Mouse (Mus musculus) WW6 (cell line): Measurements from ENCODE around the gene Zfp672.
A peak's percentile ranks its signal among the peaks of the same experiment; 100 is the strongest.
"Not testable (repeated sequence)": the region's sequence is repeated elsewhere in the genome, so short reads cannot be mapped to it uniquely, and the experiment has no call there.

ENCODE experiments used
- DNase-seq: peaks from one replicate; pipeline ENCODE4 v3.0.0-alpha.2; 2013; ENCODE audit warnings: low read depth, low spot score

Zfp672 gene

DNA sequence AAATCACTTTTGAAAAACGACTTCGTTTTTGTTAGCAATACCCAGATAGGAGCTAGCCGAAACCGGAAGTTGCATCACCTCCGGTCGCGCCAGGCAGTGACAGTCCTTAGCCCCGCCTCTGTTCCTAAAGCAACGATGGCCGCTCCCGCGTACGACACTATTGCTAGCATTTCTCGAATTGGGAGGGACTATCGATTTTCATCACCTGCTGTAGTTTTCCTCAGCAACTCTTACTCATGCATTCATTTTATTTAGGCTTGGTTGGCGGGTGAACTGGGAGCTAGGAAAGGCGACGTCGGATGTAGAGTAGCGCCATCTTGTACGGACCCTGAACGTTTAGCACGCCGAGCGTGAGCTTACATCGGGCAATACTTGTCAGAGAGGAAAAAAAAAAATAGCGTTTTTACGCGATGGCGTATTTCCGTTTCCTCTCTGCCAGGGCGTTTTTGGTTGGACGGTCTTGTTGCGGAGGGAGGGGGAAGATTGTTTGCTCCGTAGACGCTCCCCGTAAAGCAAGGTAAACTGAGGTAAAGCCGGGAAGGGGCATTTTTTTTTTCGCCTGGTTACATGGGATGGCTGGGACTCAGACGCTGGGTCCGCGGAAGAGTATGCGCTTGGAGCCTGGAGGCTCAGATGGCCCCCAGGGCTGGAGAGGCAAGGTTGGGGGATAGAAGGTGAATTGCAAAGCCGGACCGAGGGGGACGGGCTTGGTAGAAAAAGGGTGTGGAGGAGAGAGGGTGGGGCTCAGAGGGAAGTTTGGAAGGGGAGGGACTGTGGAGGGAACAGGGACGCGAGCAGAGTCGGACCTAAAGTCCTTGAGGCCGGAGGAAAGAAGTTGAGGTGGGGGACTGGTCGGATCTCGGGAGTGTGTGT lies at the start of gene Zfp672, which contains the start of gene Sh3bp5l:
Gene Zfp672 (minus strand): TSS at position 64 of the 873 bp plus-strand sequence.
Gene Sh3bp5l (plus strand): TSS at position 449 of the 873 bp plus-strand sequence.
- peak; percentile 91 for DNase-seq

DNA sequence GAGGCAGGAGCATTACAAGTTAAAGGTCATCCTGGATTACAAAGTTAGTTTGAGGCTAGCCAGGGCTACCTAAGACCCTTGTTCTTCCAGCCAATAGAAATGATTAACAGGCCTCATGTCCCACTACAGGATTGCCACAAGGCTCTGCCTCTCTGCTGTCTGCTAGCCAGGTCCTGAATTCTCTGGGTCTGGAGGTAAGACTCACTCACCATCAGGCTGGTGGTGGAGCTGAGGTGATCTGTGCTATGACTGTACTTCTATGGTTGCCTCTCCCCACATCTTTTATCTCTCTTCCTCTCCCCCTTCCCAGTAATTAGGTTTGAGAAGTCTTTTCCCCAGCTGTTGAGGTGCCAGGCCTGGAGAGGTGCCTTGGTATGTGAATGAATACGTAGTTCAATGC lies 49.4 kb upstream of the Zfp672 start:
- no peak for DNase-seq

DNA sequence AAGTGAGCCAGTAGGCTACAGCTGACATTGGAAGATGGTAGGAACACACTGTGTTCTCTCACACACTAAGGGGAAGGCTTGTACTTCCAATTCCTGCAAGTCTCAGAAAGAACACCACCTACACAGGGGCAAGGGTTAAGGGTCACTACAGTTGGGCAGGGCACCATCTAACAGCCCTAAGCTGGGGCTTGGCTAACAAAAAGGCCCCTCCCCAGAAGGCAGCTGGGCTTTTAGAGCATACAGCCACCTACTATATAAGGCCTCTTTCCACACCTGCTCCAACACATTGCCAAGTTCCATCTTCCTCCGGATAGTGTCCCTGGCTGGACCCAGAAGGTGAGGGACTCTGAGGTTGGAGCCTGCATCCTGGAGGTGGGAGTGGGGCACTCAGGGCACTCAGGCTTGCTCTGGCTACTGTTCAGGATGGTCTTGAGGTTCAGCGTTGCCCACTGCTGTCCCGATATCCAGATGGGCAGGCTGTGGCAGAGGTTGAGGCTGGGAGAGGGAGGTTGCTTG lies 48.7 kb upstream of the Zfp672 start, which contains the start of gene Lypd8:
Gene Lypd8 (plus strand): TSS at position 281 of the 516 bp plus-strand sequence.
- DNase-seq = no peak

DNA sequence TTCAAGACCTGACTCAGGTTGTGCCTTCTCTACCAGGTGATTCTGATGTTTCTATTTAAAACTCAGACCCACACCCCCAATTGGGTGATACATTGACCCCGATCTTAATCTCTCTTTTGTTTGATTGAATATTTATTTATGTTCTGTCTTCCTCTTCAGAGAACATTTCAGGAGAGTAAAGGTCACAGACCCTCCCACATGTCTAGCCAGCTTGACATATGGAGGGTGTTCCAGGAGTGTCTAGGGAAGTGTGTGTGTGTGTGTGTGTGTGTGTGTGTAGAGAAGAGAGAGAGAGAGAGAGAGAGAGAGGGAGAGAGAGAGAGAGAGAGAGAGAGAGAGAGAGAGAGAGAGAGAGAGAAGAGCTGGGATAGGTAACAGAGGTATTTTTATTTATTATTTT lies 47.5 kb upstream of the Zfp672 start:
- no peak for DNase-seq

DNA sequence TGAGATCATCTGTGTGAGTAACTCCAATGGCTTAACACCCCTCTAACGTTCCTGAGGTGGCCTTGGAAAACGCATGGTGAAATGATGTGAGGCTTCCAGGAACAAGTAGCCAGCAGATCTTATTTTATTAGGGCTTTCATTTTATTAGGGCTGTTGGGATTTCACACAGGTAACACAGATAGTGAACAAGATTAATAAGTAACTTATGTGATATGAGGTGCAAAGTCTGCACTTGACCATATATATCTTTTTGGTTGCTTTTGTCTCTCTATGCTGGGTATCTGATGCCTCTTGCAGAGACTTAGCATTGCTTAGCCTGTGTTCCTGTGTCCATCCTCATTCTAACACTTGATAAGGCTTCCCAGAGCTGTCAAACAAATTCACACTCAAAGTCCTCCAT lies 47.1 kb upstream of the Zfp672 start:
- no peak for DNase-seq

DNA sequence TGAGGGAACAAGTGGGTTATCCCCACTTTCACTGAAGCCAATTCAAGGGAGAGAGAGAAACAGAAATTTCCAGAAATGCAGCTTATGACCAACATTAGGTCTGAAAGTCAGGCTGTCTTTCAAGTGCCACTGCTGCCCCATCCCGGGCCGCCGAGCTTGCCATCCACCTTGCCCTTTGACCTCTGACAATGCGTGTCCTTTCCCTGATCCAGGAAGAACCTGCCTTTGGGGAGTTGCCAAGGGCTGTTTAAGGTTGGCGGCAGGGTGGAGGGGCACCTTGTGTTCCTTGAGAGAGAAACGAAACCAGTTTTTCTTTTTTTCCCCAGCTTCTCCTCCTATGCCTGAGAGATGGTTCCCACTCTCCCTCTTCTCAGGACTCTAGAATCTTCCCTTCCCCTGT lies 36.1 kb upstream of the Zfp672 start:
- not testable (repeated sequence) for DNase-seq

DNA sequence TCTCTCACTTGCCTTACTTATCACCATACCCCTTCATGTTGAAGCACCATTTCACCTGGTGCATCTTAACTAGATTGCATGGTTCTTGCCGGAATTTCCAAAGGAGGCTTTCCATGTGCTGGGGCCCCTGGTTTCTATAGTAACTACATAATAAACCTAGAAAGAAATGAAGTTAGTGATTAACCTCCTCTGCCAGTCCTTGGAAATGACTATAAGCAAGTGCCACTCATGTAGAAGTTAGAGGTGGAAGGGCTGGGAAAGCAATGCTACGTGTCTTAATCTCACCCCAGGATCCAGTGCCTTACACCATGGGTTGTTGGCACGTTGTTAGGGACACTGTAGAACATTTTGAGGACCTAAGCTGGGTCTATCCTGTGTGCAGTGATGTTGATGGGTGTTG lies 34.3 kb upstream of the Zfp672 start:
- no peak for DNase-seq

DNA sequence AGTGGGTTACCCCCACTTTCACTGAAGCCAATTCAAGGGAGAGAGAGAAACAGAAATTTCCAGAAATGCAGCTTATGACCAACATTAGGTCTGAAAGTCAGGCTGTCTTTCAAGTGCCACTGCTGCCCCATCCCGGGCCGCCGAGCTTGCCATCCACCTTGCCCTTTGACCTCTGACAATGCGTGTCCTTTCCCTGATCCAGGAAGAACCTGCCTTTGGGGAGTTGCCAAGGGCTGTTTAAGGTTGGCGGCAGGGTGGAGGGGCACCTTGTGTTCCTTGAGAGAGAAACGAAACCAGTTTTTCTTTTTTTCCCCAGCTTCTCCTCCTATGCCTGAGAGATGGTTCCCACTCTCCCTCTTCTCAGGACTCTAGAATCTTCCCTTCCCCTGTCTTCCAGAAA lies 32.4 kb upstream of the Zfp672 start:
- DNase-seq = not testable (repeated sequence)

DNA sequence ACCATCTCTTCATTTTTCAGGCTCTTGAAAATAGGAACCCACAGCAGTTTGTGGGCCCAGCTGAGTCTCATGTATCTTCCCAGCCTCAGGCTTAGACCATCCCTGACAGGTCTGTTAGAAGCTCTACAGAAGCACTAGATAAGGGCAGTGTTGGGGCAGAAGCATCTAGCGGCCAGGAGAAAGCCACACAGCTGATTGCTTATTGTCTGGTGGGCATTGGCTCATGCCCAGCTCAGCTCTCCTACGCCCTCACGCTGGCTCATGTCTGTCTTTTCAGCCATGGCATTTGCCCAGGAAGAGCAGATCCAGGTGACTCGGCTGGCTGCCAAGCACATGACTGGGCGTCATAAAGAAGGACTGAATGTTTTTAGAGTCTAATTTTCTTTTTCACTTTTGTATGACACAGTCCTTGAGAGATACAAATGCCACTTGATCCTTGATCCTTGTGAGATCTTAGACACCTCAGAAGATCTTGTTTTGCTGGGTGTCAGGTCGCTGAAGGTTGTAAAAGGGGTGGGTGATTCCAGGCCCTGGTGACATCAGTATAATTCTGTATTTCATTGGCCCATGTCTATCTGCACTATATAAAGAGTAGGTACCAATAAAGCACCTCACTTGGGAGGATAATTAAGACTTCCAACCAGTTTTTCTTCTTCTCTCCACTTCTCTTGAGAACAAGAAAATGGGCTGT lies 27.9 kb upstream of the Zfp672 start:
- no peak for DNase-seq

DNA sequence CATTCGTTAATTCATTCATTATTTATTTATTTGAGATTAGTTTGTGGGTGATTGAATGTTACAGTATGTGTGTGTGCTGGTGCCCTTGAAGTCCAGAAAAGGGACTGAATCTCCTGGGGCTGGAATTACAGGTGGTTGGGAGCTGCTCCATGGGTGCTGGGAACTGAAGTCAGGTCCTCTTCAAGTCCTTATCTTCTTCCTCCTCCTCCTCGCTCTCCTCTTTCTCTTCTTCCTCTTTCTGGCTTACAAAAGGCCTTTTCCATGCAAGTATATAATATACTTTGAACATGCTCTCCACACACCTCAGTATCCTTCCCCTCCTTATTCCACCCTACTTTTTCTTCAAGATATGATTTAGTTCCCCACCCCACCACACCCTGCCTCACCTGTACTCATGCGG lies 26.9 kb upstream of the Zfp672 start:
- DNase-seq = no peak

DNA sequence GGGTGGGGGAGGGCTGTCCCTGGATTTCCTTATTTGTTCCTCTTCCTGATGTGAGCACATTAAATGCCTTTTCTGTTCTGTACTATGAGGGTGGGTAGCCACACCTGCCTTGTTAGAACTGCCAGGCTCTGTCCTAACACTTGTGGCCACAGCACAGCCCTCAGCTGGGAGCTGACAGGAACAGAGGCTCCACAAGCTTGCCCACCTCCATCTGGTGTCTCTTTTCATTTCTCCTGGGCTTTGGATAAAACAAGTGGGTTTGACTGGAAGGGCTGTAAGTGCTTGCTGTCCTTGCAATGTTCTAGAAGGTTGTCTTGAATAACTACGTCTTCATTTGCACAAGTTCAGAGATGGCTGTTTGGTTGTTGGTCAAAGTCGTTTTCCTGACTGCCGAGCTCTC lies 24.8 kb upstream of the Zfp672 start:
- no peak for DNase-seq

DNA sequence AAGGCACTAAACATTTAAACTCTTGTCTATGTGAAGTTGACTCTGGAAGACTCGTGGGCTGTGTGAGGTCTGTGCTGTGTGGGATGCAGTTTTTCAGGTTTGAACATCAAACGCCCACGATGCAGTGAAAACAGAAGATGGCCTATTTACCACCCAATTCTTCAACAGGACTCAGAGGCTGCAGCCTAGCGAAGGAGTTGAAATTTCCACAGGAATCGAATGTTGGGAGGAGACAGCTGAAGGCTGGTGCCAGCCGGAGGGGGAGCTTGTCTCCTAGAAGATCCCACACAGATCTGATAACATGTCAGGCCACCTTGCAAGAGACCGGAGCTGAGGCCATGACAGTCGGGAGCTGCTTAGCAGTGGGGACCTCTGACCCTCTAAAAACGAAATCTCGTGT lies 24.3 kb upstream of the Zfp672 start:
- DNase-seq = no peak

DNA sequence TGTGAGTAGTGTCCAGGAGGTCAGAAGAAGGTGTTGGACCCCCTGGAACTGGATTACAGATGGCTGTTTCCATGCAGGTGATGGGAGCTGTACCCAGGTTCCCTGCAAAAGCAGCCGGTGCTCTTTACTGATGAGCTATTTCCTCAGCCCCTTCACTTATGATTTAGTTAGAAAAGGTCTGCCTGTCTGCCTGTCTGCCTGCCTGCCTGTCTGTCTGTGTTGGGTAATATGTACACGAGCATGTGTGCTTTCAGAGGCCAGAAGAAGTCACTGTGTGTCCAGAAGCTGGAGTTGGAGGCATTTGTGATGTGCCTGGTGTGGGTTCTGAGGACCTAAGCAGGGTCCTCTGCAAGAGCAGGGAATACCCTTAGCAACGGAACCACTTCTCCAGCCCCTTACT lies 23.6 kb upstream of the Zfp672 start:
- DNase-seq = no peak

DNA sequence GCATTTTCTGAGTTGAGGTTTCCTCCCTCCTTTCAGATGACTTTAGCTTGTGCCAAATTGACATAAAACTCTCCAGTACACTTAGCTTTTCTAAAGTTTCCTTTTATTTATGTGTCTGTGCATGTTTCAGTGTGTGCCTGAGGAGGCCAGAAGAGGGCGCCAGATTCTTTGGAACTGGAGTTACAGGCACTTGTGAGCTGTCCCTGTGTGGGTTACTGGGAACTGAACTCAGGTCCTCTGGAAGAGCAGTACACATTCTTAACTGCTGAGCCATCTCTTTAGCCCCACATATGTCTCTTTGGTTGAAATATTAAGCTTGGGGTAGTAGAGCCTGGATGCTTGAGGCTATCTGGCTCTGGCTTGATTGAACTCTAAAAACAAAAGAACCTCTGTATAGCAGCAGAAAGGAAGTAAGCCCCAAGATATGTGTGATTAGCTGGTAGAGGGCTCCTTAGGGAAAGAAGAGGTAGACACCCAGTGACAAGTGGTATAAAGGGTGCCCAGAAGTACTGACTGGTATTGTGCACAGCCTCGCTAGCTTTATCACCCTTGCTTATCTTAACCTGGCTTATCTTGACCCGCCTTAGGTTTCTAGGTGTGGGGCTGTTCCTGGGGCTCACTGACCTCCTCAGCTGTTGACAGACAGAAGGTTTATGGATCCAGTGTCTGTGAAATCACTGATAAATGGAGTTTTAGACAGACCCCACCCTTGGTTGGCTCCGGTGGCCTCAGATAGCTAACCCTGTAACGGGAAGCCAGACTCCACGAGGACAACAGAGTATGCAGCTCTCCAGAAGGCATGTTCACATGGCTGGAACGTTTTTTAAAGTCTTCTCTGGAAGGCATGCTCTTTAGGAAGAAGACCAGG lies 22.8 kb upstream of the Zfp672 start:
- peak; percentile 33 for DNase-seq

DNA sequence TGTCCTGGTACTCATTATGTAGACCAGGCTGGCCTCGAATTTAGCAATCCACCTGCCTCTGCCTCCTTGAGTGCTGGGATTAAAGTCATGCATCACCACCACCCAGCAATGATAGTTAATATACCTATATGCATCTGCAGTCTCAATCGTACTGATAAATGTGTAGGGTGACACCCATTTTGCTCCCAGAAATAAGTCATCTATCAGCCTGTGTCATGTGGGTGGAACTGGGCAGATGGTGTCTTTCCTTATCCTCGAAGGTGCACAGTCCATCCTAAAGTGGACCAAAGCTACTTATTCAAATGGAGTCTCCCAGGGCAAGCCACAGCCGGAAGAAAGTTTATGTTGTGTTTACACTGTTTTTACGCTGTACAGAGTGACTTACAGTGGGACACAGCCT lies 21.0 kb upstream of the Zfp672 start:
- DNase-seq = no peak

DNA sequence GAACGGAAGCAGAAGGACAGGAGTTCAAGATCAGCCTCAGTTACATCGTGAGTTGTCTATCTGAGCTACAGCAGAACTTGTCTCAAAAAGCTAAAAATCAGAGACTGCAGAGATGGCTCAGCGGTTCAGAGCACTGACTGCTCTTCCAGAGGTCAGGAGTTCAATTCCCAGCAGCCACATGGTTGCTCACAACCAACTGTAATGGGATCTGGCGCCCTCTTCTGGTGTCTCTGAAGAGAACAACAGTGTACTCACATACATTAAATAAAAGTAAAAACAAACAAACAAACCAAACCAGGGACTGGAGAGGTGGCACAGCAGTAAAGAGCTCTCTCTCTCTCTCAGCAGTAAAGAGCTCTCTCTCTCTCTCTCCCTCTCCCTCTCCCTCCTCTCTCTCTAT lies 20.5 kb upstream of the Zfp672 start:
- DNase-seq = peak; percentile 45

DNA sequence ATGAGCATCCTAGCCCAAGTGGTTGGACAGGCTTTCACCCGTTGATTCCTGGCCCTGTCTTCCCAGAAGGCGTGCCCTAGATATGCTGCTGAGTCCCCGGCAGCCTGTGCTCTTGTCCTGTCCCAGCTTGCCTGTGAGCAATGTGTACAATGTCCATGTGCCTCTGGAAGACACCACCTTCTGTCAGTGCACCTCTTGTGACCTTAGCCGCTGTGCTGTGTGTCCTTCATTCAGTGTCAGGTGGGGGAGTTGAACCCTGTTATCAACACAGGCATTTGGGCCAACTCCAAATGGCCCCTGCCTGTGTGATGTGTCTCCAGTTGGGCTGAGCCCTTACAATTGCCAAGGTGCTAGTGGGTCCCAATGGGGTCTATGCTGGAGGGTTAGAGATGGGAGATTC lies 16.6 kb upstream of the Zfp672 start:
- DNase-seq = no peak

DNA sequence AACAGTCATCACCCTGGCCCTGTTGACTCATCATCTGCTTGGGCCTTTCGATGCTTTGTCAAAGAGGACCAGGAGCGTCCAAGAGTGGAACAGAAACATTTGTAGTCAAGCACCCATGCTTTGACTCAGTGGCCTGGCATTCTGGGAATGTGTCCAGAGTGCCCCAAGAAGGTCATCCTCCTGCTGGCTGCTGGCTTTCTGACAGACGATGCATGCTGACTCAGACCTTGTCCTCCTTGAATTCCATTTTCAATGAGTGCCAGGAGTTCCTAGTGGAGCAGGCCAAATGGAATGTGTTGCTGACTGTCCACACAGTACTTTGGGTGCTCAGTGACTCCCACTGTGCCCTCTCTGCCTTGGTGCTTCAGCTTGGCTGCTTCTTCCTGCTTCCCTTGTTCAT lies 4.6 kb upstream of the Zfp672 start:
- DNase-seq = no peak

DNA sequence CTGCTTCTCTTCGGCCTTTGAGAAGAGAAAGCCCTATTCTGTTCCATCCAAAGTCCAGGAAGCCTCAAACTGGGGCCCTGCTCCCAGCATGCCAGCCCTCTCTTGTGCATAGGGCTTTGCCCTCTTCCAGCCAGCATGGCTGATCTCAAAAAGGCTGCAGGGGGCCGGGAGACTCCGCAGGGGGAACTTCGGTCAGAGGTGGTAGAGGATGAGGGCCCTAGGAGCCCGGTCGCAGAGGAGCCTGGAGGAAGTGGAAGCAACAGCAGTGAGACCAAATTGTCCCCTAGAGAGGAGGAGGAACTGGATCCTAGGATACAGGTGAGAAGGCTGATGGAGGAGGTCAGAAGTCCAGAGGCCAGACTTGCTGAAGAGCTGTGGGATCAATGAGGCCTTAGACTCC lies 1.4 kb upstream of the Zfp672 start:
- DNase-seq = no peak

DNA sequence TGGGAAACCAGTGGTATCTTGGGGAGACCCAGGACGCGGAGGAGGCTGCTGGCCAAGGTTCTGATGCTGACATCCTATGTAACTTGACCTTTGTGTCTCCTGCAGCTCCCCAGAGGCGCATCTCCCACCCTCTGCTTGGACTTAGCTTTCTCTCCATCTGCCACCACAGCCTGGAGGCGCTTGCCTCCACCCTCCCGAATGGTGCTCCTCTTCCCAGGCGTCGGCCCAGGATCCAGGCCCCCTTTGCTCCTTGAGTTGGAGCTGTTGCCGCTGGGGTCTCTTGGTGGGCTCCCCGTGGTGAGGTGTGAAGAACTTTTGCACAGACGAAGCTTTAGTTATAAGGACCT lies 983 bp upstream of the Zfp672 start:
- no peak for DNase-seq

DNA sequence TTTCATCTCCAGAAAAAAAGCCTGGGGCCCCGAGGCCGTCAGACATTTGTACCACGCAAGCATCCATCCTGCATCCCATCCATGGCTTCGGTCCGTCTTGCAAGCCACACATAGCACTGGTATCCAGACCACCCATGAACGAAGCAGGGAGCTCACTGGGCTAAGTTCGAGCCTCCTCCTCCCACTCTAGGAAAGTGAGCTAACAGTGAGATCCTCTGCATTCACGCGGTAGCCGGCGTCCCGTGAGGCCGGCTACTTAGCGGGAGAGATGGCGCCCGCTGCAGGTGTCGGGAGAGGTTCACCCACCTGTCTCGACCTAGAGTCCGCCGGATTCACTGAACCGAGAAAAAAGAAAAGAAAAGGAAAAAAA lies 248 bp downstream of the Zfp672 start:
- DNase-seq = no peak

DNA sequence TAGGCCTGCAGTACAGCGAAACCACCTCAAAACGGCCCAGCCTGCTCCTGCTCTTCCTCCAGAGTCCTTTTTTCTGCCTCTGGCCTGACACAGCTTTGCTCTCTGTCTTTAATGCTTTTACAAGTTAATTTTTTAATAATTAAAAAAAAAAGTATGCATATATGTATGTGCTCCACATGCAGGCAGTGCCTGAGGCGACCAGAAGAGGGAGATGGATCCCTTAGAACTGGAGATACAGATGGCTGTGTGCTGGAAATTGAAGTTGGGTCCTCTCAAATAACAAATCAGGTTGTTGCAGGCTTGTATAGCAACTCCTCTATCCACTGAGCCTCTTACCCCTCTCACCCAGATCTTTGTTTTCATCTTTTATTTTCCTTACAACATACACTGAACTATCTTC lies 3.4 kb downstream of the Zfp672 start:
- DNase-seq = no peak
